8 mouse cellular contexts compared by ENCODE assay signal in the genomic region with DNA sequence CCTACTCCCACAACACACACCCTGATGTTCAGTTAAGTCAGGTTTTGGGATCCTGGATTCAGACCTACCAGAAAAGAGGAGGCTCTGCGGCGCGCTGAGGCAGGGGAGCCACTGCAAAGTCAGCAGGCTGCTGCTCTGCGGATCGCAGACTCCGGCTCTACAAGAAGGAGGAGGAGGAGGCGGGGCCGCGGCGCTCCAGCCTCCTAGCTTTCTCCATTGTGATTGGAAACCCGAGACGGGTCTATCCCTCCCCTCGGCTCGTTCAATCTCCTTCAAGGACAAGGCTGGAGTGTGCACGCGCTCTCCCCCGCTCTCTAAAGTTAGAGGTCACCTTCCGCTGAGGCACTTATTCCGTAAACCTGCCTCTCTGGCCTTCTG. TPM values are rescaled to one million over a fixed set of nuclear protein-coding genes. Genes with fewer than 3 reads are reported as not detected.
A peak's percentile ranks its signal among the peaks of the same experiment; 100 is the strongest.
DNase-seq lines count a peak whose midpoint lies in the region; ATAC-seq and TF ChIP-seq lines count a peak whose summit lies in the region.

Gene Ldhb, minus strand, starts transcription at position 173 of the 378 bp plus-strand sequence.

- H3K27me3 ChIP-seq in embryonic facial prominence, embryonic 11.5 days (ENCODE audit: control insufficient read depth, insufficient read depth, low read length), result no peaks in the 10 kb centered on the region
- peaks cover 10% of the 10 kb centered on the region; the same call in 1 of the 2 replicates for H3K27me3 ChIP-seq in intestine, postnatal 0 days (replicated peaks; ENCODE audit: control insufficient read depth, insufficient read depth, low read length)

- no peak for TF ChIP-seq CTCF in intestine, postnatal 0 days (IDR thresholded peaks at IDR 0.05; ENCODE audit: low read depth)

- H3K27ac ChIP-seq in embryonic facial prominence, embryonic 11.5 days (replicated peaks; ENCODE audit: low read depth, low read length), result peak within 1 kb of the TSS; percentile 48
- no peak within 1 kb of the TSS for H3K27ac ChIP-seq in intestine, postnatal 0 days (ENCODE audit: low read depth, low read length)

- DNase-seq in adrenal gland, postnatal 36 days, result peak; percentile 88 to 90
- DNase-seq in embryonic facial prominence, embryonic 11.5 days (ENCODE audit: low spot score), result peak; percentile 97
- peak; percentile 99 for DNase-seq in heart, adult 11 months
- peak; percentile 92 to 98 for DNase-seq in left cerebral cortex, postnatal 25 days (ENCODE audit: low spot score in 2 of 2)
- peak; percentile 91 for DNase-seq in right cerebral cortex, postnatal 14 days

- 0% methylated on average over 19 of the region's 19 CpGs for WGBS in embryonic facial prominence, embryonic 11.5 days
- WGBS in intestine, postnatal 0 days, result under 1% methylated on average over 18 of the region's 19 CpGs

- H3K4me2 ChIP-seq in embryonic facial prominence, embryonic 11.5 days (ENCODE audit: low read depth, low read length), result peak within 1 kb of the TSS; percentile 79
- peak within 1 kb of the TSS; percentile 83 for H3K4me2 ChIP-seq in intestine, postnatal 0 days (replicated peaks; ENCODE audit: low read depth)

- 0 out of 2 replicates have a peak, but pooled peaks cover 2% of the 10 kb centered on the region for H3K4me1 ChIP-seq in embryonic facial prominence, embryonic 11.5 days (ENCODE audit: control insufficient read depth, insufficient read depth, low read length)
- peaks cover 3% of the 10 kb centered on the region; the same call in 1 of the 2 replicates for H3K4me1 ChIP-seq in intestine, postnatal 0 days (replicated peaks; ENCODE audit: control insufficient read depth, insufficient read depth, low read length)

- H3K9ac ChIP-seq in embryonic facial prominence, embryonic 11.5 days (replicated peaks; ENCODE audit: low read length), result peak within 1 kb of the TSS; percentile 80
- H3K9ac ChIP-seq in intestine, postnatal 0 days (ENCODE audit: low read depth, low read length), result peak within 1 kb of the TSS; percentile 50

- H3K36me3 ChIP-seq in embryonic facial prominence, embryonic 11.5 days (replicated peaks; ENCODE audit: control insufficient read depth, insufficient read depth, low read depth, low read length), result no peaks in the 10 kb centered on the region; the same call in 1 of the 2 replicates
- H3K36me3 ChIP-seq in intestine, postnatal 0 days (ENCODE audit: control insufficient read depth, insufficient read depth), result no peaks in the 10 kb centered on the region

- no peaks in the 10 kb centered on the region for H3K9me3 ChIP-seq in embryonic facial prominence, embryonic 11.5 days (replicated peaks; ENCODE audit: control insufficient read depth, low read length)
- no peaks in the 10 kb centered on the region for H3K9me3 ChIP-seq in intestine, postnatal 0 days (ENCODE audit: control insufficient read depth)

- intact Hi-C loops in left cerebral cortex, postnatal 25 days (cut with DNase I), result loop anchor here (2.0 to 5.0 kb wide), 2 partner anchors 121 to 160 kb away; partner anchors contain the start of genes Golt1b, Pyroxd1 and Recql

- peak within 1 kb of the TSS; percentile 62 for H3K4me3 ChIP-seq in embryonic facial prominence, embryonic 11.5 days (ENCODE audit: low read depth, low read length)
- peak within 1 kb of the TSS; percentile 45 for H3K4me3 ChIP-seq in intestine, postnatal 0 days (ENCODE audit: low read depth, low read length)

- peak; percentile 97 for ATAC-seq in embryonic facial prominence, embryonic 11.5 days (replicated peaks; ENCODE audit: insufficient number of reproducible peaks, low FRiP score, low TSS enrichment, low read depth)
- peak; percentile 90 for ATAC-seq in intestine, postnatal 0 days
- ATAC-seq in megakaryocyte-erythroid progenitor cell, adult 5-6 weeks (replicated peaks; ENCODE audit: low FRiP score, low TSS enrichment, poor library complexity, severe bottlenecking), result peak; percentile 99
- ATAC-seq in erythroid progenitor cell, adult 5-6 weeks (replicated peaks; ENCODE audit: low FRiP score, poor library complexity, severe bottlenecking), result no peak

RNA-seq across cellular contexts. Expression of gene Ldhb, which starts in this region (rescaled TPM):
- 100 to 1,000 TPM; 184 to 196 TPM for total RNA-seq in adrenal gland, postnatal 36 days (2021)
- 486 and 515 TPM in 2 replicates for polyA plus RNA-seq in embryonic facial prominence, embryonic 11.5 days (2014; fragmentation: Nextera tagmentation; extraction: Ambion mirVana)
- 39.5 and 41.4 TPM in 2 replicates for polyA plus RNA-seq in intestine, postnatal 0 days (2015; fragmentation: Nextera tagmentation; extraction: Ambion mirVana)
- total RNA-seq in left cerebral cortex, postnatal 25 days (2021), result 100 to 1,000 TPM; 832 to 838 TPM
- 6.7 and 20.9 TPM in 2 replicates for total RNA-seq in megakaryocyte-erythroid progenitor cell, adult 5-6 weeks (2014; fragmentation: Nextera tagmentation)
- total RNA-seq in megakaryocyte-erythroid progenitor cell, adult 5-6 weeks (2017), result 1.1 and 2.1 TPM in 2 replicates
- total RNA-seq in erythroid progenitor cell, adult 5-6 weeks (2015; ENCODE audit: low replicate concordance), result 10.1 TPM in 1 of 2 replicates, not detected in the other
- total RNA-seq in erythroid progenitor cell, adult 5-6 weeks (2017; ENCODE audit: low replicate concordance), result 3.7 TPM in 1 of 2 replicates, not detected in the other

Comparison
In these comparisons a context has a peak if more than half of its experiments do, and no peak if none do; other contexts are left out.
1. RNA of gene Ldhb (total RNA-seq): 832 to 838 TPM in left cerebral cortex, postnatal 25 days and 184 to 196 TPM in adrenal gland, postnatal 36 days; 3.7 to 10.1 TPM in erythroid progenitor cell, adult 5-6 weeks and 1.1 to 20.9 TPM in megakaryocyte-erythroid progenitor cell, adult 5-6 weeks; every median in the first group is over 4 times any median in the second.
2. RNA of gene Ldhb (total RNA-seq): 832 to 838 TPM in left cerebral cortex, postnatal 25 days; 184 to 196 TPM in adrenal gland, postnatal 36 days; every median in the first group is over 4 times any median in the second.
3. RNA of gene Ldhb (polyA plus RNA-seq): 486 to 515 TPM in embryonic facial prominence, embryonic 11.5 days; 39.5 to 41.4 TPM in intestine, postnatal 0 days; every median in the first group is over 10 times any median in the second.
4. Peak in every context shown above with its lines, with median percentiles within 50 percentile points of each other: DNase-seq.